Comparison of ENCODE assay signal across 10 mouse cellular contexts in genomic region chr10:60934297-60935286, GRCm38 (mm10).
DNase-seq lines count a peak whose midpoint lies in the region; ATAC-seq and TF ChIP-seq lines count a peak whose summit lies in the region.
"Had no signal": no experiment of that assay in that cellular context is flagged by ENCODE, and none has a peak within 500 bp of the region (broad histone marks: within the 10 kb centered on the region; RNA-seq: fewer than 3 reads in every experiment).

No protein-coding gene starts in this region.

- peaks cover 14% of the 10 kb centered on the region; the same call in 1 of the 2 replicates for H3K79me2 ChIP-seq in macrophage (ENCODE audit: inconsistent target)

- TF ChIP-seq CTCF in heart, postnatal 0 days (IDR thresholded peaks at IDR 0.05; ENCODE audit: low read depth), result no peak

- TF ChIP-seq EP300 in heart, postnatal 0 days (IDR thresholded peaks at IDR 0.05; ENCODE audit: low read depth), result no peak

- DNase-seq in thymus, postnatal 0 days (ENCODE audit: low spot score), result peak; percentile 10
- DNase-seq in thymus, postnatal 25 days, result no peak
- peak; percentile 92 for DNase-seq in heart, postnatal 0 days (ENCODE audit: low spot score)
- peak; percentile 51 for DNase-seq in left cerebral cortex, adult 11 months (ENCODE audit: low spot score)
- DNase-seq in c-Kit-positive CD71-positive TER-119-positive erythroid progenitor cells, embryonic 14.5 days (ENCODE audit: low spot score), result no peak
- no peak for DNase-seq in spleen, postnatal 4 days (ENCODE audit: low spot score in 2 of 2)

- H3K36me3 ChIP-seq in heart, postnatal 0 days (replicated peaks; ENCODE audit: control insufficient read depth, insufficient read depth, low read length), result no peaks in the 10 kb centered on the region
- H3K36me3 ChIP-seq in macrophage (ENCODE audit: inconsistent target), result peaks cover 8% of the 10 kb centered on the region; the same call in 1 of the 2 replicates
- H3K36me3 ChIP-seq: embryonic facial prominence, embryonic 13.5 days; neural tube, embryonic 12.5 days had no signal

- H3K27me3 ChIP-seq in heart, postnatal 0 days (ENCODE audit: control insufficient read depth, insufficient read depth, low read length), result no peaks in the 10 kb centered on the region
- H3K27me3 ChIP-seq: neural tube, embryonic 12.5 days had no signal

- 31% methylated on average over 13 of the region's 13 CpGs for WGBS in heart, postnatal 0 days
- 64% methylated on average over 13 of the region's 13 CpGs for WGBS in macrophage (ENCODE audit: missing documents)

- ATAC-seq in common myeloid progenitor, adult 5-6 weeks (replicated peaks; ENCODE audit: low read depth, poor library complexity, severe bottlenecking), result peak; percentile 67
- ATAC-seq in heart, postnatal 0 days (ENCODE audit: insufficient read depth, low read depth), result peak; percentile 80

- no peak overlapping the region for H3K4me3 ChIP-seq in heart, postnatal 0 days (ENCODE audit: low read depth, low read length)
- H3K4me3 ChIP-seq in macrophage (ENCODE audit: inconsistent target), result peak overlapping the region; percentile 53
- H3K4me3 ChIP-seq: embryonic facial prominence, embryonic 13.5 days; neural tube, embryonic 12.5 days had no signal

- H3K9me3 ChIP-seq in heart, postnatal 0 days (replicated peaks; ENCODE audit: control insufficient read depth, low read length), result no peaks in the 10 kb centered on the region
- H3K9me3 ChIP-seq: embryonic facial prominence, embryonic 13.5 days; neural tube, embryonic 12.5 days had no signal

- H3K9ac ChIP-seq in heart, postnatal 0 days (replicated peaks; ENCODE audit: low read depth, low read length), result no peak overlapping the region
- H3K9ac ChIP-seq: embryonic facial prominence, embryonic 13.5 days; neural tube, embryonic 12.5 days had no signal

- peak overlapping the region; percentile 69 for H3K27ac ChIP-seq in heart, postnatal 0 days (ENCODE audit: low read depth)
- peak overlapping the region; percentile 99 for H3K27ac ChIP-seq in macrophage
- H3K27ac ChIP-seq: embryonic facial prominence, embryonic 13.5 days; neural tube, embryonic 12.5 days had no signal

- H3K4me2 ChIP-seq in heart, postnatal 0 days (ENCODE audit: low read depth, low read length), result 0 out of 2 replicates have a peak overlapping the region, but pooled peaks have one; percentile 16
- H3K4me2 ChIP-seq: embryonic facial prominence, embryonic 13.5 days; neural tube, embryonic 12.5 days had no signal

- peaks cover 48% of the 10 kb centered on the region for H3K4me1 ChIP-seq in heart, postnatal 0 days (ENCODE audit: control insufficient read depth, insufficient read depth)

Comparison
In these comparisons a context has a peak if more than half of its experiments do, and no peak if none do; other contexts are left out.
1. DNase-seq: peak in thymus, postnatal 0 days (single experiment), heart, postnatal 0 days (single experiment) and left cerebral cortex, adult 11 months (single experiment); none in thymus, postnatal 25 days (single experiment), c-Kit-positive CD71-positive TER-119-positive erythroid progenitor cells, embryonic 14.5 days (single experiment) and spleen, postnatal 4 days (0 of 2).